8 mouse cellular contexts compared by ENCODE assay signal in the genomic region with DNA sequence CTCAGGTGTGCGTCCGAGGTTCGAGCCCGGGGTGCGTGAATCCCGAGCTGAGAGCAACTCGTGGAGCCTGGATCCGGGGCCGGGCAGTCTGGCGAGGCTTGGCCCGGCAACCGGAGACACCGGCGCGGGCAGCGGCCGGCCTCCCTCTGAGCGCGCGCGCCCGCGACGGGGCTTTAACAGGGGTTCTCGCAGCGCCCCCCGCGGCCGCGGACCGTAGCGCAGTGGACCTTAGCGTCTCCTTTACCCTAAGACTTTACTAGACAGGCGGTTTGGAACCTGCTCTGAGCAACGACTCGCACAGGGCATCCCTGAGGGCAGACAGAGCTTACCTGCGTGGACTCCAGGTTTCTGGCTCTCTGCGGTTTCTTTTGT. TPM values are rescaled to one million over a fixed set of nuclear protein-coding genes. Genes with fewer than 3 reads are reported as not detected.
DNase-seq lines count a peak whose midpoint lies in the region; ATAC-seq and TF ChIP-seq lines count a peak whose summit lies in the region.

A gene (minus strand): TSS at position 167 of the 372 bp plus-strand sequence.

- no peak within 1 kb of the TSS for H3K27ac ChIP-seq in hindbrain, embryonic 11.5 days (ENCODE audit: low read depth, low read length)
- no peak within 1 kb of the TSS for H3K27ac ChIP-seq in lung, embryonic 14.5 days (ENCODE audit: low read depth)

- peak within 1 kb of the TSS; percentile 91 for H3K4me2 ChIP-seq in hindbrain, embryonic 11.5 days (replicated peaks; ENCODE audit: low read depth, low read length)
- peak within 1 kb of the TSS; percentile 88 for H3K4me2 ChIP-seq in lung, embryonic 14.5 days

- peak; percentile 83 for DNase-seq in Muller cell, postnatal 12 days (ENCODE audit: inconsistent ontology term)
- peak; percentile 91 to 92 for DNase-seq in cerebellum, postnatal 10 days
- DNase-seq in frontal cortex, postnatal 14 days (ENCODE audit: low spot score in 2 of 2): peak; percentile 13 to 64
- DNase-seq in hindbrain, embryonic 11.5 days (ENCODE audit: low spot score): peak; percentile 96
- DNase-seq in layer of hippocampus, adult 9-10 months (ENCODE audit: low spot score): peak; percentile 20
- DNase-seq in lung, embryonic 14.5 days: peak; percentile 93
- peak; percentile 78 for DNase-seq in ovary, postnatal 10 days (ENCODE audit: low spot score)
- peak; percentile 80 for DNase-seq in thymus, postnatal 0 days (ENCODE audit: low spot score)

- H3K9me3 ChIP-seq in hindbrain, embryonic 11.5 days (ENCODE audit: control insufficient read depth, low read length): no peaks in the 10 kb centered on the region
- no peaks in the 10 kb centered on the region for H3K9me3 ChIP-seq in lung, embryonic 14.5 days (ENCODE audit: low read depth, low read length)

- H3K36me3 ChIP-seq in hindbrain, embryonic 11.5 days (ENCODE audit: control insufficient read depth, insufficient read depth, low read length): no peaks in the 10 kb centered on the region
- no peaks in the 10 kb centered on the region for H3K36me3 ChIP-seq in lung, embryonic 14.5 days (ENCODE audit: insufficient read depth)

- peak within 1 kb of the TSS; percentile 50 for H3K4me3 ChIP-seq in hindbrain, embryonic 11.5 days (ENCODE audit: low read depth, low read length)
- peak within 1 kb of the TSS; percentile 53 for H3K4me3 ChIP-seq in lung, embryonic 14.5 days (ENCODE audit: low read depth, low read length)

- TF ChIP-seq CTCF in lung, embryonic 14.5 days (IDR thresholded peaks at IDR 0.05; ENCODE audit: low read depth): peak; percentile 76

- peak within 1 kb of the TSS; percentile 68 for H3K9ac ChIP-seq in hindbrain, embryonic 11.5 days (ENCODE audit: low read depth, low read length)
- peak within 1 kb of the TSS; percentile 56 for H3K9ac ChIP-seq in lung, embryonic 14.5 days

- peaks cover 11% of the 10 kb centered on the region for H3K27me3 ChIP-seq in hindbrain, embryonic 11.5 days (ENCODE audit: control insufficient read depth, insufficient read depth, low read length)
- H3K27me3 ChIP-seq in lung, embryonic 14.5 days (ENCODE audit: insufficient read depth, low read length): peaks cover 20% of the 10 kb centered on the region

- H3K4me1 ChIP-seq in hindbrain, embryonic 11.5 days (replicated peaks; ENCODE audit: control insufficient read depth, insufficient read depth, low read length): no peaks in the 10 kb centered on the region
- H3K4me1 ChIP-seq in lung, embryonic 14.5 days (ENCODE audit: insufficient read depth): no peaks in the 10 kb centered on the region; the same call in 1 of the 2 replicates

- ATAC-seq in hindbrain, embryonic 11.5 days (ENCODE audit: low FRiP score): peak; percentile 89
- peak; percentile 92 for ATAC-seq in lung, embryonic 14.5 days (ENCODE audit: insufficient read depth)

- WGBS in hindbrain, embryonic 11.5 days: 1% methylated on average over 38 of the region's 38 CpGs
- WGBS in lung, embryonic 14.5 days: under 1% methylated on average over 38 of the region's 38 CpGs

RNA-seq across cellular contexts. Expression of the gene that starts here (rescaled TPM):
- 14.7 TPM in 2 replicates for polyA plus RNA-seq in hindbrain, embryonic 11.5 days (2014; fragmentation: Nextera tagmentation; extraction: Ambion mirVana)
- polyA plus RNA-seq in lung, embryonic 14.5 days (2014; fragmentation: Nextera tagmentation; extraction: Ambion mirVana): 4.6 and 4.8 TPM in 2 replicates
- 0.78 and 0.96 TPM in 2 replicates for polyA plus RNA-seq in thymus, postnatal 0 days (2015; fragmentation: Nextera tagmentation; extraction: Ambion mirVana)

Comparison
In these comparisons a context has a peak if more than half of its experiments do, and no peak if none do; other contexts are left out.
1. Peak in DNase-seq in thymus, postnatal 0 days; RNA of the gene not detected or under 1 TPM.
2. DNase-seq: peak in every context shown above with its lines; median percentile 96 in hindbrain, embryonic 11.5 days; 93 in lung, embryonic 14.5 days; 92 in cerebellum, postnatal 10 days; 83 in Muller cell, postnatal 12 days; 80 in thymus, postnatal 0 days; 78 in ovary, postnatal 10 days; 38 in frontal cortex, postnatal 14 days; 20 in layer of hippocampus, adult 9-10 months.